Mouse (Mus musculus): Measurements from ENCODE around the gene Ube2l6. TPM values are rescaled to one million over a fixed set of nuclear protein-coding genes. Genes with fewer than 3 reads are reported as not detected.
"Not testable (repeated sequence)": the region's sequence is repeated elsewhere in the genome, so short reads cannot be mapped to it uniquely, and the experiment has no call there.

Ube2l6 gene
- total RNA-seq, 2 experiments from 2014 or later, result 29.5 to 31.3 TPM

DNA sequence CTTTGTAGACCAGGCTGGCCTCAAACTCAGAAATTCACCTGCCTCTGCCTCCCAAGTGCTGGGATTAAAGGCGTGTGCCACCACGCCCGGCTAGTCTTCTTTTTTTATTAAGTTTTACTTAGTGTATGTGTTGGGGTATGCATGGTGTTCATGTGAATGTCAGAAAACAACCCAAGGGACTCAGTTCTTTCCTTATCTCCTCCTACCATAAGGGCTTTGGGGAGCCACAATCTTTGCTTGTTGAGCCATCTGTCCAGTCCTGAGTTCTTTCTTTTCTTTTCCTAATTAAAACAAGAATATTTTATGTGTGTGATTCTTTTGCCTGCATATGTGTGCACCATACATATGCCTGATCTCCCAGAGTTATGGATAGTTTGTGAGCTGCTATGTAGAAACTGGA, 5.5 kb upstream of the Ube2l6 start:
- DNase-seq, result no peak

DNA sequence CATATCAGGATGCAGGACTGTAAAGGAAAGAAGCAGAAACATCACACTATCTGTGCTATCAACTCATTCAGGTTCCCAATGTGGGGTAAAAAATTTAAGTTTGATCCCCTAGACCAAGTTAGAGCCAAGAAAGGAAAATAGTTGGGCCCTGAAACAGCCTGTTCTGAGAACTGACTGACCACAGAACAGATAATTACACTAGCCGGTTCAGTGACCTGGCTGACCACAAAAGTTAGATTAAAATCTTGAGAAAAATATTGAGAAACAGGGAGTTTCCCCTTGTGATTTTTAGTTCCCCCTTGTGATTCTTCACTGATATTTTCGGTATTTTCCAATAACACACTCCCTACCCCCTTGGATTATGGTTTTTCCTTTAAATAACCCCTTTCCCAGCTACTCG, 4.8 kb upstream of the Ube2l6 start:
- DNase-seq, result no peak

DNA sequence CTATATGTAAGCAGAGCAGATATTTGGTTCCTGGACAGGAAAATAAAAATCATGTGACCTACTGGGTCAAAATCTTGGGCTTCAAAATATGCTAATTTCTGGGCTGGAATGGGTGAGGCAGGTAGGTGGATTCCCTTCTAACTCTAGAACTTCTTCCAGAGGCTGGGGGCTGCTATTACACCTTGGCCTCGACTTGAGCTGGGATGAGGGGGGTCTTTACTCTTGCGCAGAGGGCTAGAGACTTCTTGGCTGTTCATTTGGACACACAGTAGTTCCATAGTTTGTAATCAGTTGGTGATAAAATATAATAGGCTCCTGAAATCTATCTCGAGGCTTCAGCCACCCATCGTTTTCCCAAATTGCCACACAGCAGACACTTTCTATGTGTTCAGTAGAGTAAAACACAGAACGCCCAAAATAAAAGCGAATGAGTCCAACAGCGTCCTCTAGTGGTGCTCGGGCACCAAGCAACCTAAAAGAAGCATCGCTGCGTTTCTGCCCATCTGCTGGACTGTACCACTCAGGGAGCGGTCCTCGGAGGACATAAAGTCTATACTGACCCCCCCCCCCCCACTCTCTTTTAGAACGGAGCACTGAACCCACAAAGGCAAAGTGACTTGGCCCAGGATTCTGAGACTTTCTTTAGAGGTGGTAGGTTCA, 665 bp upstream of the Ube2l6 start:
- peak; percentile 85 for DNase-seq

DNA sequence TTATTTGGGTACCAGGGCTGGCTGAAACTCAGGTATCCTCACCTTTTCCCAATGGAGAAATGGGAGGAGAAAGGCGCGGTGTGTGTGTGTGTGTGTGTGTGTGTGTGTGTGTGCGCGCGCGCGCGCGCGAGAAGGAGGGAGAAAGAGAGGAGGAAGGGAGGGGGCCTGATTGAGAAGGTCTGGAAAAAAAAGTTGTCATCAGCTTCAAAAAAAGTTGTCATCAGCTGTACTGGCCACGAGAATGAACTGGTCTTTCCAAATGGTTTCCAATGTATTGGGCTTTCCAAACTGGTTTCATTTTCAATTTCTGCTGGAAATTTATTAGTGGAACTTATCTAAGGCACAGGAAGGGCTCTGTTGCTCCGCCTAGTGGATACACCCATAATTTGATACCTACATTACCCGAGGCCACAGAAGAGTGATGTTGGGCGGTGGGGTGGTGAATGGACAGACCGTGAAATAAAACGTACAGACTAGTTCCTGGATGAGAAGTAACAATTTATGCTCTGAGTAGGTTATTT, 473 bp downstream of the Ube2l6 start:
- peak; percentile 76 for DNase-seq

DNA sequence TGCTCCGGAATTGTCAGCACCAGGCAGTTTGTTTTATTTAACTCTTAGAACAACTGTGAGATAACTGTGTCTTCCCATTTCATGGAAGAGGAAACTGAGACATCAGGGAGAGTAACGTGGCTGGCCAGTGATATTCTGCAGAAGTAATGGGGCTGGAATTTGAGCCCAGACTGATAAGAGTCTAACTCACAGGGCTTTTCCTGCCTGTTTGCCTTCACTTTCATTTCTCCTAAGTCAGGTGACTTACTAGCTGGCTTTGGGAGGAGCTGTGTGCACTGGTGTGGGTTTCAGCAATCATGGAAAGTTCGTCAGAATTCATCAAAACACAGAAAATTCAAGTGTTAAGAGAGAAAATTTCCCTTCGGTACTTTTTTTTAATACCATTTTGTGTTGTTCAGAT, 1.7 kb downstream of the Ube2l6 start:
- DNase-seq, result no peak

DNA sequence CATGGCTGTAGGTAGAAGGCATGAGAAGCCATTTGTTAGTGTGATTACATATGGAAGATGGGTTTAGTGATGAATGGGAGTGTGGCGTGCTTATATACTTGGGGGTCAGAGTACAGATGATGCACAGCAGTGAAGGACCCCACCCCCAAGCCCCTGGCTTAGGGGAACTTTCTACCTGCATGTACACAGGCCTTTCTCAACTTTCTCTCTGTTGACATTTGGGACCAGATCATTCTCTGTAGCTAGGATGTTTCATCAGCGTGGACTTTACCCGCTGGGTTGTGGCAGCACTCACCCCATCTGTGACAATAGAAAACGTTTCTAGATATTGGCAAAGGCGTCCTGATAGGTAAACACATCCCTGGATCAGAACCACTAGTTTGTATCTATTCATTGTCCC, 2.6 kb downstream of the Ube2l6 start:
- not testable (repeated sequence) for DNase-seq

DNA sequence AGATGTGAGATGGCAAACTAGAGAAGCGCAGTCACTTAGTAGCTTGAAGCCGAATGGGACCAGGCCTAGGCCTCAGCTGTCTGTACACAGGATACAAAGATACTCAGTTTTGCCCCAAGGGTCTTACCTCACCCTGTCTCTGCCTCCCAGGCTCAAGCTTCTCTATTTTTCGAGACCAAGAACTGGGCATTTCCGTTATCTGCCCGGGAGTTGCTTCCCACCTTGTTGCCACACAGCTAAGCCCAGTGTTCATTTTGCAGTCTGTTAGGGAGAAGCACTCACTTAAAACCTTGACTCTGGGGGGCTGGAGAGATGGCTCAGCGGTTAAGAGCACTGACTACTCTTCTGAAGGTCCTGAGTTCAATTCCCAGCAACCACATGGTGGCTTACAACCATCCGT, 5.3 kb downstream of the Ube2l6 start:
- no peak for DNase-seq

DNA sequence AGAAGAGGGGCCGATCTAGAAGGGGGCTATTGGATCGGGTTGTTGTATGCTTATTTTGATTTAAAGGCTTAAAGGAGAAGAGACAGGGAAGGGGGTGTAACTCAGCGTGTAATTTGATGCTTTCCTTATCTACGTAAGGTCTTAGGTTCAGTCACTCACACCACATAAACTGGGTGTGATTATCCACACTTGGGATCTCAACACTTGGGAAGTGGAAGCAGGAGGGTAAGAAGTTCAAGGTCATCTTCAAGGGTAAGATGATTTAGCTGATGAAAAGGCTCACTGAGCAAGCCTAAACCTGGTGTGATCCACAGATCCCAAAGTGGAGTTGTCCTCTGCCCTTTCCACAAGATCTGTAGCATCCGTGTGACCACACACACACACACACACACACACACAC, 7.9 kb downstream of the Ube2l6 start:
- no peak for DNase-seq

DNA sequence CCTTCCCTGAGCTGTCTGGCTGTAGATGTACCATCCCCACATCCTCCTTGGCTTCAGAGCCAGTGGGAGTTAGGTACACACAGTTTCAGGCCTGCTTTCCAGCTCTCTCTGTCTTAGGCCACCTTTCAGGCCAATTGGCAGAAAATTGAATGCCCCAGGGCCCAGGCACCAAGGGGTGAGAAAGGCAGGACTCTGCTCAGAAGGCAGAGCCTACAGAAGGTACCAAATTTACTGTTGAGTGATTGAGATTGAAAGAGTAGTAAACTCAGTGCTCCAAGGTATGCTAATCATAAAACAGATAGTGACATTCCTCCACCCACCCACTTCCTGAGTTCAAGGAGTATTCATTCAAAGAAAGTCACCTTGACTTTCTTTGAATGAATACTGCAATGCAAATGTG, 10.7 kb downstream of the Ube2l6 start:
- no peak for DNase-seq

DNA sequence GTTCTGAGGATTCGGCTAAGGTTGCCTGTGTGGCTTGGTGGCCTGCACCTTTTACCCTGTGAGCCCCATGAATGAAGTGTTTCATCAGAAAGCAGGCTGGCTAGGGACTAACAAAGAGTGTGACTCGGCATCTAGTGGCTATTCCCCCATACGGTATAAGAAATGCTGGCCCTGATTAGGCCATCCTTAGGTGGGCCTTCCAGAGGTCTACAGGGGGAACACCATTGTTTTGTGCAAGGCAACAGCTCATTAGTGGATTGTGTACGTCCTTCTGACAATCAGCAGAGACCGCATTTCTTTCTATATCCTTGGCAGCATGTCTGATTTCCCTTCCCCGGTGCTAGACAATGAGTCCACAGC, 11.9 kb downstream of the Ube2l6 start:
- no peak for DNase-seq

DNA sequence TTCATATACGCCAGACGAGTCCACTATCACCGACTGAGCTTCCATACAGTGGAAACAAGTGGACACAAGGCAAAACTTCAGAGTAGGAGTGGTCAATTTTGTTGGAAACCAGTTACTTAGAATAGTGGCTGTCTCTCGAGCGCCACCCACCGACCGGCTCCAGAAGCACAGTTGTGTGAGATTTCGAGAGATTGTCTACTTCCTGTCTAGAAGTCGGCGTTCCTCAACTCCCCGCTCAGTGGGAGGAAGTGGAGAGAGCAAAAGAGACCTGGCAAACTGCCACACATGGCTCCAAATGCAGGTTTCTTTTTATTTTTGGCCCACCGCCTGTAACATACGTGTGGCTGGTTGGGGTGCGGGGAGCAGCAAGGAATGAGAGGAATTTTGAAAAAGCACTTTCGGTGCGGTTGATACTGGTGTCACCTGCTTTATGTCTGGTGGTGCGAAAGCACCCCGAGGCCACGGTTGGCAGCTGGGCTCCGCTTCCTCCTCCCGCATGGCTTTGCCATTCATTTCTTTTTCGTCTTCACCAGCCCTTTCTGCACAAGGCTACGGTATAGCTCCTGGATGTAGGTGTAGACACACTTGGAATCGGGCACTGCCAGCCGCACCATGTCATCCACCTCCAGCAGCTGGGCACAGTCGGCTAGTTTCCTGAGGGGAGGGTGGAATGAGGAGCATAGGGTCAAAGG, 12.4 kb downstream of the Ube2l6 start:
- DNase-seq, result peak; percentile 90

DNA sequence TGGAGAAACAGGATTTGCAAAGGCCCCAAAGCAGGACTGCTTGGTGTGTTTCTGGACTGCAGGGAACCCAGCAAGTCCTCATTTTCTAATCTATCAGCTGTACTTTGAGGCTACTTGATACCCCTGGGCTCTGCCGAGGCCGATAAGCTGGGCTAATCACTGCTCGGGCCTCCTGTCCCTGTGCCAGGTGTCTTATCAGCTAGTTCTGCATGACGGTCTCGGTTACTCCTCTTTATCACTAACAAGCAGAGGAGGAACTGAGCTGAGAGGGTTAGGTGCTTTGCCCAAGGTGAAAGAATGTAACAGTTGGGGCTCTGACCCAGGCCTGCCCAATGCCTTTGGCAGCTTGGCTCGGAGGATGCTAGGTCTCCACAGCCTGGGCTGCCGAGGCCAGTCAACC, 13.3 kb downstream of the Ube2l6 start:
- DNase-seq, result no peak

DNA sequence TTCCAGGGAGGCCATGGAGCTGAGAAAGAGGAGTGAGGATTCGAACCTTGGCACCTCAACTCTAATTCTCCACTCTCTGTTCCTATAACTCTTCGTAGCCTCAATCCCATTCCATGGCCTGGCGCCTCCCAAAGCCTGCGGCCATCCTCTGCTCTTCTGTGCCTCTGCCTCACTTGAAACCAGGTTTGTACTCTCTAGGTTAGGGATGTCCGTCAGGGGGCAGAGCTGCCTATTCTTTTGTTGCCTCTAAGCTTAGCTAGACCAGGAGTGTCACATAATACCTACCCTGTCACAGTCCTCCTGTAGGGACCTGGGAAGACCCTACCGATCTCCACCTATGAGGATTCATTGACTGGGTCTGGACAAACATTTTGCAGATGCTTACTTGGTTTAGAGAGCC, 14.0 kb downstream of the Ube2l6 start:
- no peak for DNase-seq

DNA sequence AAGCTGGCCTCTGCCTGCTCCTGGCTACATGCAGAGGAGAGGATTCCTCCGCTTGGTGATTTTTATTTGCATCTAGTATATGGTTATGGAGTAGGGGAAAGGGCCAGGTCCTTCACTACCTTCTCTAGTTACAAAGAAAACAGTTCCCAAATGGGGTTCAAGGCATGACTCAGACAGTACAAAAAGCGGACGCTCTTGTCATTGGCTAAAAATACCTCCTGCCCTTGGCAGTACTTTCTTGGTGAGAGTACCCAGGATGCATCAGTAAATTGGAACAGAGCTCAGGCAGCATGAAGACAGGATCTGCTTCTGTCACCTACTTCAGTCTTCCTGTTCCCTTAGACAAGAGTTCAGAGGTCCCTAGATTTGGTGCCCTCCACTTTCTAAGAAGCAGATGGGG, 21.2 kb downstream of the Ube2l6 start:
- DNase-seq, result no peak

DNA sequence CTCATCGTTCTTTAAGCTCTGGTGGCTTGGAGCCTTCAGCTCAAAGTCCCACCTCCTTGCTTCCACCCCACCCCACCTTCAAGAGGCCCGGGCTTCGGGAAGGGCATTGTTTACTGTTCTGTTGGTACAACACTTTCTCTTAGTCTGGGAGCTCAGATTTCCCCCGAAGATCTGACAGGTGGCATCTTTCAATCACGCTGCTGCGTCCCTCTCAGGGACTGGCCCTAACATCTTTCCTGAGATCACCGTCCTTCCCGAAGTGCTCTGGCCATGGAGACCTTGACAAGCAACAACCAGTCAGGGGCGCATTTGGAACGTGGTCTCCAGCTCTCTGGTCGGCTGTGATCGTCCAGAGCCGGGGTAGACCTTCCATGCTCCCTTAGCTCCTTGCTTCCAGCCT, 23.9 kb downstream of the Ube2l6 start, which contains the start of gene Smtnl1:
TSS of gene Smtnl1 (minus strand) at position 101 of the 400 bp plus-strand sequence.
- DNase-seq, result no peak

DNA sequence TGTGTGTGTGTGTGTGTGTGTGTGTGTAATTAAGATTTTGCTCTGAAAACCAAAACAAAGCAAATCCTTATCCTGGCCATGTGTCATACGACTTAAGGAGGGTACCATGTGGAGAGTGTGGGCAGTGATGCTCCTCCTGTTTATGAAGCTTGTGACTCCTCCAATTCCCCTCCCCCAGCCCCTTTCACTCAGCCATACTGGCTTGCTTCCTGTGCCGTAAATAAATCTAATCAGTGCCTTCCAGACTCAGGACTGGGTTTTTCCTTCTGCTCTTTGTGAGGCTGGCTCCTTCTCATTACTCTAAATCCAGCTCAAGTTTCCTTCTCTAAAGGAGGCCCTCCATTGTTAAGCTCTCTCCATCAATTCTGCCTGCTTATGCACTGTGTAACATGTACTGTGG, 24.6 kb downstream of the Ube2l6 start:
- DNase-seq, result no peak

DNA sequence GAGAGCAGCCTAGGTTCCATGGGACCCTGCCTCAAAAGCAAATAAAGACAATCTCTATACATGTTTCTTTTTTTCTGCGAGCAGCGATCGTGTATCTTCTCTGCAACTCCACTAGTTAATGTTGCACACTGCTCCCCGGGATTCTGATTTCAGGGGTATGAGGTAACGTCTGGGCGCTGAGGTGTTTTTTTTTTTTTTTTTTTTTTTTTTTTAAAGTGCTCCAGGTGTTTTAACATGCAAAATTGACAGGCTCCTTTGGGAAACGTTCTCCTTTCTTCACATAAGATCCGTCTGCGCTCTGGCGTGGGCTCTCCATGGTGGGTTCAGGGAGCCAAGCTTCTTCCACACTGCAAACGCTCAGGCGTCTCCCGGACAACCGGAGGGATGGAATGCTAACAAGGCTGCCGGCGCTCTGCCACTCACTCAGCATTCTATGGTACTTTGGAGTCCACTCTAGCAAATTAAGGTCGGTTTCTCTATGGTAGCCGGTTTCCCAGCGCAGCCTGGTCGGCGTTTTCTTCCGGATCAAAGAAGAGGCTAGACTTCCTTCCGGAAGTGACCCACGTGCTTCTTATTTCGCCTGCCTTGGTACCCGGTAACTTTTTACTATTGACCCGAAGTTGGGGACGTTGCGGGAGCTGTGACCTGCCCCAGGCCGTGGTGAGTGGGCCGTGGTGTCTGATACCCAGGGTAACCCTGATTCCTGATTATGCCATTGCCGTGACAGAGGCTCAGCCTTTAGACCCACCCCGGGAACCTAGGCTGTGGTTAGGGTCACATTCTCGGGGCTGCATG, 28.1 kb downstream of the Ube2l6 start, which contains the start of gene Timm10:
TSS of gene Timm10 (plus strand) at position 510 of the 795 bp plus-strand sequence.
- DNase-seq, result peak; percentile 83

DNA sequence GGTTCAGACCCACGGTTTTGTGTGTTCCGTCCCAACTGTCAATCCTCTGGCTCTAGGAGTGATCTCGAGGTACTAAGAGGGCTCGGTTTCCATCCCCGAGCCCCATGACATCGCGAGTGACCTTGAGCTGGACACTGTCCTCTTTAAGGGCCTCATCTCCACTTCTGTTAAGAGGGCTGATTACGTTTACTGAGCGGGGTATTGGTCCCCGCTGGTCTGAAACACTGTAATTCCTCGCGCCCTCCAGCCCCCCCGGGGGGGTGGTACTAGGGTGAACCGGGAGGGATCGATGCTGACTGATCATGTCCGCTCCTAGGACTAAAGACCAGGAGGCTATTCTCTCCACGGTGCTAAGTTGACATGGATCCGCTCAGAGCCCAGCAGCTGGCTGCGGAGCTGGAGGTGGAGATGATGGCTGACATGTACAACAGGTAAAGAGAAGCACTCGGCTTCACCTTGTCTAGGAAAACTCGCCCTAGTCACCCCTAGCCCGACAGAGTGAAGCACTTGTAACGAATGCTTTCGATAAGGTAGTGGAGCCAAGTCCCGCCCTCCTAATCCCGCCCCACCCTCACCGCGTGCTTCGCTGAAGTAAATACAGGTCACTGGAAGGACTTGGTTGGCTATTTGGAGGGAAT, 28.8 kb downstream of the Ube2l6 start:
- peak; percentile 58 for DNase-seq

DNA sequence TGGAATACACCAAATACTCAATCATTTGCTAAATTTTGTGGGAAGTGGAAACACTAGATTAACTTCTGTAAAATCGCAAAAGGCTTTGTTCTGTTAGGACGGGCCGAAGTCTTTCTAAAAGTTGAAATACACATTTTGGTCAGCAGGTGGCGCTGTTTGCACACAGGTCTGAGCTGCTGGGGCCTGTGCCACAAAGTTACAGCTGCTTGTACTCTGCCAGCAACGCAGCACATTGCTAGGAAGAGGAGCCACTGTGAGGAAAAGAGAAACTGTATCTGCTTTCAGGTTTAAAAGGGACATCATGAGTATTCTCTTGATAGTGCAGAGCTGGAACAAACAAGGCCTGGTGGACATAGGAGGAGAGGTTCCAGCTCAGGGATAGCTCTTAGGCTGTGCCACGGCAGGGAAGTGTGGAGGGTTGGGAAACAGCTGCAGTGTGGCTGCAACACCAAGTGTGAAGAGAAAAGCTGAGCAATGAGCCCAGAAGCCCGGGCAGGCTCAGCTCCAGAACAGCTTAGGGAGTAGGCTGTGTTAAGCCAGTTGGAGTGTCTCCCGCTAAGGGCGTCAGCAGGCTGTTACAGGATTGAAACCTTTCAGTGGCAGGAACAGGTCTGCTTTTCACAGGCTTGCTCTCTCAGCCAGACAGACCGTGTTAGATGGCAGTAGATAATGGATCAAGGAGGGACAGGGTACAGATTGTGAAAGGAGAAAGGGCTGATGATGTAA, 33.2 kb downstream of the Ube2l6 start:
- peak; percentile 90 for DNase-seq

DNA sequence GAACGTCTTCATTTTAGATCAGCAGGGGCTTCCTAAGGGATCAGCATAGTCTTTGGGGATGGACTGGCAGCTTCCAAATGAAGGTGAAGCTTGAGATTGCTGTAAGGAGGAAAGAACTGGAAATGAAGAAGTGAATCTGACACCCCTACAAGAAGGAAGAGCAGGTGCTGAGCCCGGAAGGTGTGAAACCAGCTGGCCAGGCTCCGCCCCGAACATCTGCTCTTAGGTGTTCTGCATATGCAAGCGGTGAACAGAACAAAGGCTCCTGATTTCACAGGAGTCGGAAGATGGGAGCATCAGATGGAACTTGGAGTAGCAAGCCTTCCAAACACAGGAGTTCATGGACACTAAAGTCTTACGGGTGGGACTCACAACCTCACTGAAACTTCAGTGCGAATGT, 38.5 kb downstream of the Ube2l6 start:
- DNase-seq, result no peak

DNA sequence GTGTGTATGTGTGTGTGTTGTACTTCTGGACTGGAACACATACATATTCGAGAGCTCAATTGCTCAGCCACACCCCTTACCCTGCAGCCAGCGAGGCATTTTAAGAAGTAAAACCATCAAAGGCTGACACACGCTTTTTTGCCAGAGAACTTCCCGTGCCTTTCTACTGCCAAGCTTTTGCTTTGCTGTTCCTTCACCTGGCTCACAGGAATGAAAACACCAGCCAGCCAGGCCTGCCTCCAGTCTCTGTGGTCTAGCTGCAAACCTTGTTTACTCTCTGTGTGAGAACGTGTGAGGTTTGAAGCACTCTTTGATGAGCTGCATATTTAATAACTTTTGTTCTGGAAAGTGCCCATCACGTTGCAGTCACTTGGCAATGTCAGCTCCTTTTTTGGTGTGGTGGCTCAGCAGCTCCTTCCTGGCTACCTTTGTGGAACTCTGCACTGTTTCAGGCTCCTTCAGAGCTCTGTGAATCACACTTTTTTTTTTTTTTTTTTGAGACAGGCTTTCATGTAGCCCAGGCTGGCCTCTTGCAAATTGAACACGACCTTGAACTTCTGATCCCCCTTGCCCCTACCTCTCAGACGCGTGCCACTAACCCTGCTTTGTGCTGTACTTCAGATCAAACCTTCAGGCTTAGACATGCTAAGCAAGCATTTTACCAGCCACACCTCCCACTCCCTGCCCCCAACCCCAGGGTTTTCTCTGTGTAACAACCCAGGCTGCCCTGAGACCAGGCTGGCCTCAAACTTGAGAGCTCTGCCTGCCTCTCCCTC, 39.4 kb downstream of the Ube2l6 start:
- no peak for DNase-seq
